ENCODE assay signal across 7 mouse cellular contexts in the genomic region with DNA sequence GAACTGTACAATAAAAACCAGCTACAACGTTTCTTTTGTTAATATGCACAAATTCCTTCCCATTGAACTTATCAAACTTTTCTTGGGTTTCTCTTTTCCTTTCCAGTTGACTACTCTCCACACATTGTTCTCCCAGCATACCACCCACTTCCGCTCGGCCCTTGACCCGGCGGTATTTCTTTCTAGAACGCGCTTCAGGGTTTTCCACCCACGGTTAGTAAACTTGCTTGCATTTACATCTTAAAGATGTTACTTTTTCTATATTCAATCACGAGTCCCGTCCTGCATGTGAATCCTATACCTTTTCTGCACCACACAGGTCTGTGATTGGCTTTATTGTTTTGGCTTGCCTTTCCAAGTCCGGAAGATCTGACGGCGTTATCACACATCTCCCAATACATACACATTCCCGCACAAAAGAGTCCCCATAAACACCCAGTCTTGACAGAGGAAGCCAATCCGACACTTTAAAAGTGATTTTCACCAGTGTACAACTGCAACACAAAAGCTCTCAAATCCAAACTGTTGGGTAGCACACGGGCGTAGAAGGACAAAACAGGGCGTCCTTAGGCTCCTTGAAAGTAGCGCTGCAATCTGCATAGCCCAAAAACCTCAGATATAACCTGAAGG. TPM values are rescaled to one million over a fixed set of nuclear protein-coding genes. Genes with fewer than 3 reads are reported as not detected.
DNase-seq lines count a peak whose midpoint lies in the region; TF ChIP-seq lines count a peak whose summit lies in the region.

No protein-coding gene starts in this region.

- H3K4me3 ChIP-seq in cortical plate, adult 2 months (ENCODE audit: insufficient read depth, low read length), result peak overlapping the region; percentile 48
- H3K4me3 ChIP-seq in midbrain, embryonic 10.5 days, result peak overlapping the region; percentile 92

- H3K4me1 ChIP-seq in cortical plate, adult 2 months (ENCODE audit: control insufficient read depth, insufficient read depth, low read length), result peaks cover 5% of the 10 kb centered on the region; the same call in 1 of the 2 replicates
- H3K4me1 ChIP-seq in midbrain, embryonic 10.5 days, result peaks cover 21% of the 10 kb centered on the region

- intact Hi-C loops in left cerebral cortex, postnatal 36 days (cut with DNase I), result loop anchor here (2.0 kb wide), 1 partner anchor 67 kb away; the partner anchor contains the start of gene Nifk

- TF ChIP-seq POLR2A in cortical plate, adult 2 months (IDR thresholded peaks at IDR 0.05; ENCODE audit: extremely low read depth, insufficient read depth, low read length), result peak; percentile 24; the same call in 1 of the 2 replicates

- 0 out of 2 replicates have a peak overlapping the region, but pooled peaks have one; percentile 22 for H3K27ac ChIP-seq in cortical plate, adult 2 months (ENCODE audit: insufficient read depth, low read length)
- peak overlapping the region; percentile 97 for H3K27ac ChIP-seq in midbrain, embryonic 10.5 days (replicated peaks)

- peak; percentile 56 to 64 for DNase-seq in adrenal gland, adult 18-20 months (ENCODE audit: low spot score in 2 of 2)
- peak; percentile 70 for DNase-seq in gastrocnemius, postnatal 10 days
- peak; percentile 94 for DNase-seq in induced T-regulatory cell, adult 2 months (ENCODE audit: low read depth)
- peak; percentile 59 to 64 for DNase-seq in left cerebral cortex, postnatal 36 days (ENCODE audit: low spot score in 2 of 2)
- DNase-seq in midbrain, embryonic 10.5 days (ENCODE audit: low spot score), result peak; percentile 72
- DNase-seq in right cerebral cortex, postnatal 36 days (ENCODE audit: low spot score in 2 of 2), result peak; percentile 43 to 64

- TF ChIP-seq CTCF in cortical plate, adult 2 months (IDR thresholded peaks at IDR 0.05; ENCODE audit: extremely low read depth, insufficient read depth, low read length), result no peak

- H3K36me3 ChIP-seq in midbrain, embryonic 10.5 days, result peaks cover 13% of the 10 kb centered on the region

- WGBS in midbrain, embryonic 10.5 days, result under 1% methylated on average over 19 of the region's 19 CpGs

- H3K27me3 ChIP-seq in midbrain, embryonic 10.5 days (ENCODE audit: low read depth, poor library complexity, severe bottlenecking), result no peaks in the 10 kb centered on the region

- H3K9me3 ChIP-seq in midbrain, embryonic 10.5 days (replicated peaks), result no peaks in the 10 kb centered on the region

RNA-seq across cellular contexts. Expression of gene Clasp1, which starts 0.6 kb away (rescaled TPM):
- 10 to 100 TPM; 35.9 to 36.6 TPM for total RNA-seq in adrenal gland, adult 18-20 months (2021)
- 55.3 and 58.8 TPM in 2 replicates for polyA plus RNA-seq in cortical plate, adult 2 months (2012; rRNA removed)
- 10 to 100 TPM; 78.7 to 90.1 TPM for total RNA-seq in gastrocnemius, postnatal 10 days (2021)
- 100 to 1,000 TPM; 104 to 125 TPM for total RNA-seq in left cerebral cortex, postnatal 36 days (2021)
- polyA plus RNA-seq in midbrain, embryonic 10.5 days (2016; fragmentation: Nextera tagmentation; extraction: Ambion mirVana), result 87.3 and 106 TPM in 2 replicates

Comparison
In these comparisons a context has a peak if more than half of its experiments do, and no peak if none do; other contexts are left out.
1. Peak in every context shown above with its lines: DNase-seq, H3K4me3 ChIP-seq and H3K27ac ChIP-seq.